Mouse (Mus musculus): ENCODE measurements around the gene Pofut1.
"Not testable (repeated sequence)": the region's sequence is repeated elsewhere in the genome, so short reads cannot be mapped to it uniquely, and the experiment has no call there.

Gene Pofut1

GRCm38 (mm10) chr2:153239021-153239859 is 2.1 kb upstream of the Pofut1 start:
- no peak for DNase-seq

DNA sequence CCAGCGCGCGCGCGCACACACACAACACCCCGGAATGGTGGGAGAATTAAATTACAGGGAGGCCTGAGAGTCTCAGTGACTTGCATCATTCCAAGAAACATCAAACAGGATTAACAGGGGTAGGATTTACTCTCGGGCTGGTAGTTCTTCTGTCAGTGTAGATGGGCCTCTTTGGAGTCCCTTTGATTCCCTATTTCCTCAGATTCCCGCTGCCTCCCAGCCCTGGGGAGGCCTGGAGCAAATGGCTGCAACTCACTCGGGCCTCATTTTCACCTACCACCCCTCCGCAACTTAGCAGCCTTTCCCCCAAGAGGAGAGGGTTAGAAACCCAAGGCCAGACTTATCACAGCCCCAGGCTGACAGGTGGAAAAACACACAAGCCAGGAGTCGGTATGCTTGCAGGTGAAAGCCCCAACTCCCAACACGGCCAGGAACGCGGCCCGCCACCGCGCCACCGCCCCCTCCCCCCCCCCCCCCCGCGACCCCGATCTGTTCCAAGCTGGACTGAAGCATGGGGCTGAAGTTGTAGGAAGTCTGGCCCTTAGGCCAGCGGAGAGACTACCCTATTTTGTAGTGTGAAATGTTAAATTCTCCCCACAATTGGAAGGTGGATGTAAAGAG is 1.4 kb upstream of the Pofut1 start:
- no peak for DNase-seq

- DNase-seq, result no peak
Observed at GRCm38 (mm10) chr2:153240701-153241235, 565 bp upstream of the Pofut1 start.

DNA sequence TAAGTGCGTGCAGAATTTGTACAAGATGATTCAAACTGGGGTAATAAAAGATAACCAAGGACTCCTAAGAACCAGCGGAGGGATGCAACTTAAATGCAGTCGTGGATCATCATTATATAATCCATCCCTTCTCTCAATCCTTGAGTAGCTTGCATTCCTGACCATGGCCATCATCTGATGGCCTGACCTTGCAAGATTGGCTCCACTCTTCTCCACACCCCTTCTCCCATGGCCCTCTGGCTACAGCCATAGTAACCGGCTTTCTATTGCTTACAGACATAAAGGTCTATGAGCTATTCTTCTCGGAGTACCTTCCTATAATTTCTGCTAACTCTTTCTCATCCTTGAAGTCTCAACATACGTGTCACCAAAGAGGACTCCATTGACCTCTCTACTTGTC is 823 bp downstream of the Pofut1 start:
- DNase-seq, result no peak

DNA sequence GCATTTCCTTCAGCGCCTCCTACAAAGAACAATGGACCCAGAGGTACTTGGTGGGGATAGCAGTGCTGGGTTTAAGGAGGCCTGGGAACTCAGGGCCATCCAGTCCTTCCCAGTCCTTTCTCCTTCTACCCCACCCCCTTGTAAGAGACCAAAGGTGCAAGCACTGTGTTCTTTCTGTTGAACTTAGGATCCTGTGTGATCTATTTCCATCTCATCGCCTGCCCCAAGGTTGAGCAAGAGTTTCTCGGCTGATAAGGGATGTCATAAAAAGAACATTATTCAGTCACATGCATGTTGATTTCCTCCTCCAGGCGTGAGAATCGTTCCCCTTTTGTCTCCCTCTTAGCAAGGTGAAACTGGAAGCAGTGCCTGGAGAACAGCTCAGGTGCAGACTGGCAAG is 8.4 kb downstream of the Pofut1 start:
- no peak for DNase-seq

GRCm38 (mm10) chr2:153256604-153257003 is 15.3 kb downstream of the Pofut1 start:
- no peak for DNase-seq

DNA sequence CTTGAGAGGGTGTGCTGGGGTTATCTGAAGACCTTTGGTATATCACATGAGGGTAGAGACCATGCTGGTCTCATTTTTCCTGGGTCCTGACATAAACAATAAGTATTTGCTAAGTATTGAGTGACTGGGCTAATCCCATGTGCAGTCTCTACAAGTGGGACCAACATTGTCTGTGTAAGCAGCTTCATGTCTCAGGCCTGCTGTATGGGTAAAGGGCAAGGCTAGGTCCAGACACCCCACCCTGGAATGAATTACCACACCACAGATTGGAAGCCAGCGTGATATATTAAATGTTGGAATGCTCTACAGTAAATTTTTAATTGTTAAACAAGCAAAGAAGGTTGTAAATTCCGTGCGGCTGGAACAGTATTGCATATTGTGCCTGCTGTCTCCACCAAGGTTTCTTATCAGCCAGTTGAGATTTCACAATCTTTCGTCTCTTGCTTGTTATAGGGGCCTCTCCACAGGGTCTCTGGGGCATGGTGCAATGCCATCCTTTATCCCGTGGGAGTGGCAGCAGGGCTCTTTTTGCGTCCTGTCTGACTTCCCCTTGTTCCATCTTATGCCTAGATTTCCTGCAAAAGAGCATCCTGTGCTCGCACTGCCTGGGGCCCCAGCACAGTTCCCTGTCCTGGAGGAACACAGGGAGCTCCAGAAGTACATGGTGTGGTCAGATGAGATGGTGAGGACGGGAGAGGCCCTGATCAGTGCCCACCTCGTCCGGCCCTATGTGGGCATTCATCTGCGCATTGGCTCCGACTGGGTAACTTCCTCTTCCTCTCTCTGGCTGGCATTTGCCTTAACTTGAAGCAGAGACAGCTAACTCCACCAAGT is 17.9 kb downstream of the Pofut1 start:
- no peak for DNase-seq

GRCm38 (mm10) chr2:153259864-153260674 is 18.7 kb downstream of the Pofut1 start:
- DNase-seq, result no peak

DNA sequence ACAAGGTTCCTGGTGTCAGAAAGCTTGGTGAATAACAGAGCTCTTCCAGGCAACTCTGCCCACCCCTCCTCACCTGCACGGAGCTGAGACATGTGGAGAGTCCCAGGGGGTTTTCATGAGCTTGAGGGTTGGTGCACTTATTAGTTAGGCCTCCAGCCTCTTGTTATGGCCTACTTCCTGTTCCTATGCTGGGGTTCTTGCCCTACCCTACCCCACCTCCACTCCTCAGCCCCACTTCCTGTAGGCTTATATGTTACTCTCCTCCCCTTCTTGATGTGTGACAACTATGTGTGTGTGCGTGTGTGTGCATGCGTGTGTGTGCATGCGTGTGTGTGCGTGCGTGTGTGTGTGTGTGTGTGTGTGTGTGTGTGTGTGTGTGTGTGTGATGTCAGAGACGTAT is 21.7 kb downstream of the Pofut1 start:
- DNase-seq, result no peak

- no peak for DNase-seq
Observed at GRCm38 (mm10) chr2:153267331-153267730, 26.0 kb downstream of the Pofut1 start.

DNA sequence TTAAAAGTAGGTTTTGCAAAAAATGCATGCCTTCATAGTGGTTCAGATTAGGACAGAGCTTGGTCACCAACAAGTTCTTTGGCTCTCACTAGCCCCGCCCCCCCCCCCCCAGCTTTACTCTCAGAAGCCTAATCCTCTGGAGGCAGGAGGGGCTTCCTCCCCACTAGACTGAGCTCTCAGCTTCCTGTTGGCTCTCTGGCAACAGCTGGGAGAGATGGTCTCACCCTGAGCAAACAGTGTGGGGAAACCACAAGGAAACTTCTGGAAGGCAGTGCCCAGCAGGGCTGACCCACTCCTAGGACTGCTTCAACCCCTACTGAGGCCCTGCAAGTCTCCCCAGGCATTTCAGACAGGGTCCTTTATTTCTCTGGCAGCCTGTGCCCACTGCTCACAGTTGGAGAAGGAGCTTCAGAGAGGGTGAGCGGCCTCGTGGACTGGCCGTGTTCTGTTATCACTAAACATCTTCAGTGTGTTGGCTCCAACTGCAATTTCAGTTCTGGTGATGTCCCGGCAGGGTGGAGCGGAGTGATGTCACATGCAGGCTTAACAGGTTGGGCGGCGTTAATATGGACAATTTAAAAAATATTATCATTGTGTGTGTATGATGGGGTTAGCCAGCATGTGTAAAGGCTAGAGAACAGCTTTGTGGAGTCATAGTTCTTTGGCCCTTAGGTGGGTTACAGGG is 29.0 kb downstream of the Pofut1 start:
- not testable (repeated sequence) for DNase-seq

- not testable (repeated sequence) for DNase-seq
Observed at GRCm38 (mm10) chr2:153274200-153274918, 33.0 kb downstream of the Pofut1 start.

DNA sequence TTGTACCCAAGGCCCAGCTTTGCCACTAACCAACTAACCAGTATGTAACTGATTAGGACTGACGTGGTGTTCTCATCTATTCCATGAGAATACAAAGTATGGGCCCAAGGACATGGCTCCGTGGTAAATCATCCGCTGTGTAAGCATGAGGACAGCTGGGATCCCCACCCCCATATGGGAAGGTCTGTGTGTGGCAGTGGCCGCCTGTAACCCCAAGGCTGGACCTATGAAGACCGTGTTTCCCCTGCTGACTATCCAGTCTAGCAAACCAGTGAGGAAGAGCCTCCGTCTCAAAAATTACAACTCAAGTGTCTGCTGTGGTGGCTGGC is 33.5 kb downstream of the Pofut1 start:
- DNase-seq, result no peak

DNA sequence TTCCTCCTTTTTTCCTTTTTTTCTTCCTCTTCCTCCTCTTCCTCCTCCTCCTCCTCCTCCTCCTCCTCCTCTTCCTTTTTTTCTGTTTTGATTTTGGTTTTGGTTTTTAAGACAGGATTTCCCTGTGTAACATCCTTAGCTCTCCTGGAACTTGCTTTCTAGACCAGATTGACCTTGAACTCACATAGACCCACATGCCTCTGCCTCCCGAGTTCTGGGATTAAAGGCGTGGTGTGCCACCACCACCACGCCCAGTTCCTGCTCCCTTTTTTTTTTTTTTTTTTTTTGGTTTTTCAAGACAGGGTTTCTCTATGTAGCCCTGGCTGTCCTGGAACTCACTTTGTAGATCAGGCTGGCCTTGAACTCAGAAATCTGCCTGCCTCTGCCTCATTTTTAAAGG is 34.2 kb downstream of the Pofut1 start:
- not testable (repeated sequence) for DNase-seq

- no peak for DNase-seq
Observed at GRCm38 (mm10) chr2:153276440-153276839, 35.1 kb downstream of the Pofut1 start.

DNA sequence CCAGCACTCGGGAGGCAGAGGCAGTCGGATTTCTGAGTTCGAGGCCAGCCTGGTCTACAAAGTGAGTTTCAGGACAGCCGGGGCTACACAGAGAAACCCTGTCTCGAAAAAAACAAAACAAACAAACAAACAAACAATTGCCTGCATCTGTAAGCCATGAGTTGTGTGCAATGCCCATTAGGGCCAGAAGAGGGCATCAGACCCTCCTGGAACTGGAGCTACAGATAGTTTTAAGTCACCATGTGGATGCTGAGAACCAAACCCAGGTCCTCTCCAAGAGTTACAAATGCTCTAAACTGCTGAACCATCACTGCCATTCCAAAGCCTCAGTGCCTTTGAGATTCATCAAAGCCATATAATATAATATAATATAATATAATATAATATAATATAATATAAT is 35.5 kb downstream of the Pofut1 start:
- DNase-seq, result not testable (repeated sequence)

DNA sequence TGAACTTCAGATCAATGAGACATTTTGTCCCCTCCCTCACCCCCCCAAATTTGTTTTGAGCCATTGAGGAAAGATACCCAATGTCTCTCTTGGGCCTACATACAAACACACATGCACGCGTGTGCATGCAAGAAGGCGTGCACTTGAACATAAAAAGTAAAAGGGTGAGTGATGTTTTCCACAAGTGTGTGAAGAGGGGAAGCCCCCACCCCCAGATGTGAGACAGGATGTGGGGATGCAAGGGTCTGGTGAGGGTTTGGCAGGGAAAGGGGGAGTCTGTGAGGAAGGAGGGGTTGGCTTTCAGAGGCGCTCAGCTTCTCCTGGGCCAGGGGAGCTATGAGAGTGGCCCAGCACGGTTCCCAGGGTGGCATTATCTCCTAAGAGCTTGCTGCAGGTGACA is 37.0 kb downstream of the Pofut1 start:
- DNase-seq, result no peak

GRCm38 (mm10) chr2:153283919-153284318 is 42.6 kb downstream of the Pofut1 start:
- DNase-seq, result no peak

DNA sequence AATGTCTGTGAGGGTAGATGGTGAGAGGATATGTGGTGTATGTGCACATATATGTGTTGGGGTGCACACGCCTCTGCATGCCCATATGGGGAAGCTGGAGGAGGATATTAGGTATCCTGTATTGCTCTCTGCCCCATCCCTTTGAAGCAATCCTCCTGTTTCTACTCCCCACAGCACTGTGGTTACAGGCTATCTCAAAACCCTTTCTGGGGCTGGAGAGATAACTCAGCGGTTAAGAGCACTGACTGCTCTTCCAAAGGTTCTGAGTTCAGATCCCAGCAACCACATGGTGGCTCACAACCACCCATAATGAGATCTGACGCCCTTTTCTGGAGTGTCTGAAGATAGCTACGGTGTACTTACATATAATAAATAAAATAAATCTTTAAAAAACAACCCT is 45.2 kb downstream of the Pofut1 start:
- DNase-seq, result no peak

DNA sequence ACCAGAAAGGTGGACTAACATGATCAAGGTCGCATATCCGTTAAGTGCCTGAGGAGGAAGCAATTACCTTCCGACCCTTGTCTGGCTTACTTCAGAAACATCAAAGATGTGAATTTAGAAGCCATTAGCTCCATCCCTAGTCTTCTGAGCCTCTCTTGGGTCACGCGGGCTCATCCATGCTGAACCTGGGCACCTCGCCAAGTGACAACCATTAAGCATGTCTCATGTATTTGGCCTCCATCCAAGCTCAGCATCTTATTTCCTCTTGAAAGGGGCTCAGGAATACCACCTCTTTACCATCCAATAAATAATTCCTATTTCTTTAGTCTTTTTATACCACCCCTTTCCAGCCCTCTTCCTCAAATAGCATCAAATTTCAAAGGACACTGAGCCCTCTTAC is 46.5 kb downstream of the Pofut1 start:
- DNase-seq, result no peak

All from right cerebral cortex, postnatal 25 days (tissue).